Mouse (Mus musculus) CD4-positive helper T cell, adult 2 months (primary cell): Measurements from ENCODE around the gene Snx30.

ENCODE experiments used
- DNase-seq: peaks from one replicate; pipeline ENCODE4 v3.0.0-alpha.2; 2012; ENCODE audit warnings: low read depth, missing footprints, low spot score

The Snx30 gene

DNA sequence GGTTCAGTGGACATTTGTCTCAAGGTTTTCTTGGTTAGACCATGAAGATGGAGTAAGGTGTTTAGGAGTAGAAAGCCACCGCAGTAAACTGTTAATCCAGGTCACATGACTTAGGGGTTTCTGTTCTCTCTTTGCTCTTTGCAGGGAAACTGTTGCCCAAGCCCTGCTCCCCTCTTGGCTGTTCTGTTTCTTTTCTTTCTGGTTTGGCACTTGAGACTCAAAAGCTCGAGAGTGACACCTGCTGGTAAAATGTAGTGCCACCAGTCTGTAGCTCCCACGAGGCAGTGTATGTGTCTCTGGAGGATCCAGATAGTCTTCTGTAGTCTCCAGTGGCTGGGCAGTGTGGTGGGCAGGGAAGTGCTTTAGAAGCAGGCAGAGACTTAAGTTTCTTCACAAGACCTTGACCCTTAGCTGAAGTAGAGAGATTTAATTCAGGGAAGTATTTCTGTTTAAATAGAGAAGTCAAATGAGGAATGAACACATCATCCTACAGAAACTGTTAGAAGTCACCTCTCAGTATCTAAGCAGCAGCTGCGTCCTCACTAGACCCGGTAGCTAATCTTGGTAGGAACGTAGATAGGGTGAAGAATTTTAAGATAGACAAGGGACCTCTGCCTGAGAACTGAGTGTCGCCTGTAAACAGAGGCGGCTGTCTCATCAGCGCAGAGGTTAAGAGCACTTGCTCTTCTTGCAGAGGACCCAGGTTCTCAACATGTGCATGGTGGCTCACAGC, 65.4 kb downstream of the Snx30 start:
- DNase-seq = peak; percentile 68

DNA sequence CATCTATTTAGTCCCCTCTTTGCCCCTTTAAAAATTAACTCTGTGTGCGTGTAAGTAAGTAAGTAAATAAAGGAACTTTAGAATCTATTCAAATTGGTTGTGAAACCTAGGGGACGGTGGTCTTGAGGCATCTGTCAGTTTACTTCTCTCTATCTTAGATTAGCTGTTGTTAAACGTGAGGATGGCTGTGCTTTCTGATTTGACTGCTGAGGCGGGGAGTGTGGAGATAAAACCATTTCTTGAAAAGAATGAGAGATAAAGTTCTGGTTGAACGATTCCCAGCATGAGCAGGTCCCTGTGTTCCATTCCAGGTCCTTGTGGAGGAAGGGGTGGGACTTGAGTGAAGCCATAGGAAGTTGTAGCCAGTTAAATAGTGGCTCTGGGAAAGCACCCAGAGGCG, 67.6 kb downstream of the Snx30 start:
- DNase-seq = no peak

GRCm38 (mm10) chr4:59873830-59874229, 68.2 kb downstream of the Snx30 start:
- no peak for DNase-seq

- no peak for DNase-seq
Observed at GRCm38 (mm10) chr4:59876570-59876969, 70.9 kb downstream of the Snx30 start.

- DNase-seq = no peak
Observed at GRCm38 (mm10) chr4:59877025-59877424, 71.4 kb downstream of the Snx30 start.

GRCm38 (mm10) chr4:59878595-59878994, 73.0 kb downstream of the Snx30 start:
- no peak for DNase-seq

GRCm38 (mm10) chr4:59879444-59879843, 73.8 kb downstream of the Snx30 start:
- no peak for DNase-seq

- no peak for DNase-seq
Observed at GRCm38 (mm10) chr4:59880725-59881124, 75.1 kb downstream of the Snx30 start.

DNA sequence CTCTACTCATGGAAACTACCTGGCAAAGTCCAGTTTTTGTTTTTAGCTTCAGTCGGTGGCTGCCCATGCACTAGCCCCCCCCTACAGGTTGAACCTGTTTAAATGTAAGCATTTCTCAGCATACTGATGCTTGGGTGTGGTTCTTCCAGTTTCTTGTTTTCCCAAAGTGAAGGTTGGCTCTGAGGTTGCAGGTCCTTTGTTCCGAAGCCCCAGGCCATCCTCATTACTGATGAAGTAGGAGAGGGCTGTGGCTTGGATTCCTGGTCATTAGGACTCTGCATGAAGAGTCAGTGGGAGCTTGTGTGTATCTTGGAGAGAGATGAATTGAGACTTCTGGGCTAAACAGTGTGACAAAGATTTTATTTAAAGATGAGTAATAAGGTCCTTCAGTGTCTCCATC, 75.6 kb downstream of the Snx30 start:
- no peak for DNase-seq

- DNase-seq = no peak
Observed at GRCm38 (mm10) chr4:59884136-59884696, 78.6 kb downstream of the Snx30 start.

- DNase-seq = no peak
Observed at GRCm38 (mm10) chr4:59886281-59886680, 80.6 kb downstream of the Snx30 start.

DNA sequence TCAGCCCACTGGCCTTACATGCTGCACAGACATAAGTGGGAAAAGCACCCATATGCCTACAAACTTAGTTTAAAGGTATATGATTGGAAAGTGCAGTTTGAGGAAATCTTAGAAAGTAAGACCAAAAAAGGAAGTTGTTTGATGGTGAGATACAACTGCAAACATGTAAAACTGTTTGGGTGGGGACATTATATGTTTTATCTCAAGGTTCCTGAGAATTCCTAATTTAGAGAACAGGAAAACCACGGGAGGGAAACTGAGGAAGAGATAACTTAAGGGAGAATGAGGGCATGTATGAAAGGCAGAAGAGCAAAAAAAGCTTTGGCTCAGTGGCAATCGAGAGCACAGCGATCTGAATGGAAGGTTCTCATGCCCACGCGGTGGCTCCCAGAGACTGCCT, 81.4 kb downstream of the Snx30 start:
- no peak for DNase-seq

- DNase-seq = no peak
Observed at GRCm38 (mm10) chr4:59888014-59888413, 82.4 kb downstream of the Snx30 start.

- DNase-seq = no peak
Observed at GRCm38 (mm10) chr4:59890086-59890600, 84.5 kb downstream of the Snx30 start.

DNA sequence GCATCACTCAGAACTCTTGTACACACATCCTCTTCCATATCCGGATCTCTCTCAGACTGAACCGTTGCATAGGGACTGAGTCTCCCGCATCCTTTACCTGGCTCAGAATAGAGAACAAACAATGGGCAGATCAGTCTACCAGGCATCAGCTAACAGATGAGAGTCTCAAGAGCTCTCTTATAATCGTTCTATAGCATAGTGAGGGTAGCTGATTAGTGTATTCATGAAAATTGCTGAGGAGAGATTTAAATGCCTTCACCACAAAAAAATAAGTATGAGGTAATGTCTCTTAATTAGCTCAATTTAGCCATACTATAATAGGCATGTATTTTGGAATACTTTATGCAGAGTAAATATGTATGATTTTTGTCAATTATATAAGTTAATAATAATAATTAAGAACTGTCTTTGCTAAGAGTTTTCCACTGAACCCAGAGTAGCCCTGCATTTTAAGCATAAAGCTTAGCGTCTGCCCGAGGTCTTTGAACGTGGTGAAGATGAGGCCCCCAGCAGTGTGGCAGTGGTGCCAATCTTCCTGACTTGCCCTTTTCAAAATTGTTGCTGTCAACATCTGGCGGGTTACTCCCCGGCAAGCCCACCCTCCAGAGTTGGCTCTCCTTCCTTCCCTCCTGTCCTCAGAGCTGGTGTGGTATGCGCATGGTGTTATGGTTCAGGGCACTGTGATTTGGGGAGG, 86.2 kb downstream of the Snx30 start:
- DNase-seq = no peak

DNA sequence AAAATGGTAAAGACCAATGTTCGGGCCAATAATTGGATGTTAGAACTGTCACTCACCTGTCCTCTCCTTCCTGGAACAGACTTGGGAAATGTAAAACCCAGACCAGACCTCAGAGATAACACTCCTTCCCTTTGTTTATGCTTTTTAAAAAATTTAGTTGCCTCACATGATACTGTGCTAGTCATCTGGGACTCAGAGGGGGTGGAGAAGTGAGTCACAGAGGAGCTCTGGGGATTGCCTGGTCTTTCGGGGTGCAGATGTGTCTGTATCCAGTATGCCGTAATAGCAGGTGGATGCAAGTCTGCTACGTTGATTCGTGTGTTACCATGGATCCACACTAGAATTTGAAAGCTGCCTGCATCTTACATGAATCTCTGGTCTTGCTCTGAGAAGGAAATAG, 87.1 kb downstream of the Snx30 start:
- DNase-seq = no peak

GRCm38 (mm10) chr4:59894415-59894814, 88.8 kb downstream of the Snx30 start:
- no peak for DNase-seq

GRCm38 (mm10) chr4:59894977-59895575, 89.4 kb downstream of the Snx30 start:
- DNase-seq = no peak

- DNase-seq = no peak
Observed at GRCm38 (mm10) chr4:59896000-59896399, 90.4 kb downstream of the Snx30 start.

DNA sequence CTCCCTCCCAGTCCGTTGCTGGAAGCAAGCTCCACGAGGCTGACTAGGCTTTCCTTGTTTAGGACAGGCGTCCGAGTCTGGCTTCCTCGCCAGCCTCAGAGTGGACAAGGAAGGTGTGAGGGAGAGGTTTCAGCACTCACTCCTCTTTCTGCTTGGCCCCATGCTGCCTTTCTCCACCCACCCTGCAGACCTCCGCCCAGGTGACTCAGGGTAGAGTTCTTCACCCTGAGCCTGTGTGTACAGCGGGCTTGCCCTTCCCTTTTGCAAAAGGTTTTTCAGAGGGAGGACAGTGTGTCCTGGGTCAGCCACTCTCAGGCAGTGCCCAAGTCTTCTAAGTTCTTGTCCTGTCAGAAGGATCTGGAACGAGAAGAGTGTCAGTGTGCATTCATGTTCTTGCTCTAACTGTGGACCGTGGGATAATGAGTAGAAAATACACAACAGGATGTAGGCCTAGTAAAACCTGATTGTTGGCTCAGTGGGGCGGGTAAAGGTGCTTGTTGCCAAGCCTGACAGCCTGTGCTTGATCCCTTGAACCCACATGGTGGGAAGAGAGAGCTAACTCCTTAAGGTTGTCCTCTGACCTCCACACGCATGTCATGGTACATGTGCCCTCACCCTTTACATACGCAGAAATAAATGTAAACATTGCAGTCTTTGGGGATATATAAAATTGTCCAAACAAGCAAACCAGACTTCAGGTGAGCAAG, 92.3 kb downstream of the Snx30 start:
- no peak for DNase-seq

GRCm38 (mm10) chr4:59898521-59898919, 92.9 kb downstream of the Snx30 start:
- DNase-seq = no peak

DNA sequence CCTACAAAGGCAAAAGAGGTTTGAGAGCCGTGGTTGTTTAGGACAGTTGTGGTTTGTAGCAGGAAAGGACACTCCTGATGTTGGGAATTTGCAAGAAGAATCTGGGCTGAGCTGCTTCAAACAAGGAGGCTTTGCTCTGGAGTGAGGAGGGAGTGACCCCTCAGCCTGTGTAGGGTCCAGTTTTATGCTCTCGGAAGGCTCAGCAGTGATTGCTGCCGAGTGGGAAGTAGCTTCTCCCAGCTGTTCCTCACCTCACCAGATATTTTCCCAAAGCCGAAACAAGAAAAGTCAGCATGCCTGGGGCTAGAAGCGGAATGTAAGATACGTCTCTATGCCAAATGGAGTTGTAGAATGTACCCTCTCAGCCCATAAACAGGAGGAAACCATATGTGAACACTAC, 96.2 kb downstream of the Snx30 start:
- DNase-seq = no peak
